Mouse (Mus musculus) forebrain, embryonic 10.5 days (tissue): ENCODE measurements around the gene Coro2b. TPM values are rescaled to one million over a fixed set of nuclear protein-coding genes. Genes with fewer than 3 reads are reported as not detected.

ENCODE experiments used
- DNase-seq: peaks from one replicate; pipeline ENCODE4 v3.0.0-alpha.2; 2017; ENCODE audit warnings: low spot score; ENCODE audit errors: extremely low spot score
- H3K27ac ChIP-seq: fragments of 300-500 bp; sonication (generic); 2 replicates; pipeline ENCODE4 v1.5.1; 2016; ENCODE audit warnings: mild to moderate bottlenecking
- H3K27me3 ChIP-seq: fragments of 300-500 bp; sonication (generic); 2 replicates; pipeline ENCODE4 v1.6.1; 2016; ENCODE audit warnings: mild to moderate bottlenecking; ENCODE audit not compliant: poor library complexity, severe bottlenecking
- H3K36me3 ChIP-seq: fragments of 300-500 bp; sonication (generic); replicated peaks from 2 replicates; pipeline ENCODE4 v1.6.1; 2016; ENCODE audit warnings: mild to moderate bottlenecking, moderate library complexity
- H3K4me1 ChIP-seq: fragments of 300-500 bp; sonication (generic); 2 replicates; pipeline ENCODE4 v1.6.1; 2016
- H3K4me3 ChIP-seq: fragments of 300-500 bp; sonication (generic); 2 replicates; pipeline ENCODE4 v1.5.1; 2016; ENCODE audit warnings: mild to moderate bottlenecking, moderate library complexity
- H3K9me3 ChIP-seq: fragments of 300-500 bp; sonication (generic); 2 replicates; pipeline ENCODE4 v1.6.1; 2016; ENCODE audit warnings: mild to moderate bottlenecking, moderate library complexity
- WGBS: fragments of 180-500 bp; shearing (Covaris S2); methylation state at CpG from one replicate; pipeline ENCODE4 v1.1.7; 2016; 5-methylcytosine and 5-hydroxymethylcytosine counted together
- polyA plus RNA-seq: library from polyadenylated mRNA; unstranded; fragments of >200 nt; fragmentation: Nextera tagmentation; extraction: Ambion mirVana; gene quantifications from 2 replicates; pipeline ENCODE4 v1.2.1, GENCODE M21; 2016

The Coro2b gene
- polyA plus RNA-seq, 1 experiment from 2014 or later, result 9.7 TPM

GRCm38 (mm10) chr9:62519787-62520503 is 16.9 kb downstream of the Coro2b start:
- Histone ChIP-seq H3K9me3 (no peaks in the 10 kb centered on the region), H3K27me3 (peaks cover 49% of the 10 kb centered on the region), H3K36me3 (no peaks in the 10 kb centered on the region), H3K4me1 (peaks cover 83% of the 10 kb centered on the region), H3K4me3 (no peak overlapping the region), H3K27ac (0 out of 2 replicates have a peak overlapping the region, but pooled peaks have one; percentile 62)
- no peak for DNase-seq
- WGBS, result 71% methylated on average over 15 of the region's 15 CpGs

DNA sequence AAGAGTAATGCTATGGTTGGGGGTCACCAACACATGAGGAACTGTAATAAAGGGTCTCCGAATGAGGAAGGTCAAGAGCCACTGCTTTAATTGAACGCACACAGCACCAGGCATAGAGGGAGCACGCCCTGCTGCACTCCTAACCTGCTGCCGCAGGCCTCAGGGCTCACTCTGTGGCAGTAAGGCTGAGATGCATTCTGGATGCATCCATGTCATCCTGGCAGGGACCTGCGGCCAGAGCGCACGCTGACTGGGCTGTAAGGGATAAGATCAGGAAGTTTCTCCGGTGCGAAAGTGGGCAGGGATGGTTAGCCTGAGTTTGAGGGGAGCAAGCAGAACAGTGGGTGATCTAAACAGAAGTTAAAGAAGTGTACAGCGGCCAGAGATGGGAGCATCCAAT is 17.5 kb downstream of the Coro2b start:
- peaks cover 43% of the 10 kb centered on the region for H3K27me3 ChIP-seq
- no peaks in the 10 kb centered on the region for H3K9me3 ChIP-seq
- WGBS, result 77% methylated on average over 10 of the region's 10 CpGs
- no peaks in the 10 kb centered on the region for H3K36me3 ChIP-seq
- H3K4me3 ChIP-seq, result no peak overlapping the region
- no peak for DNase-seq
- H3K4me1 ChIP-seq, result peaks cover 79% of the 10 kb centered on the region
- H3K27ac ChIP-seq, result peak overlapping the region; percentile 62; the same call in 1 of the 2 replicates

GRCm38 (mm10) chr9:62518572-62518971 is 18.3 kb downstream of the Coro2b start:
- Histone ChIP-seq H3K27me3 (peaks cover 35% of the 10 kb centered on the region), H3K4me1 (peaks cover 79% of the 10 kb centered on the region), H3K36me3 (no peaks in the 10 kb centered on the region), H3K9me3 (no peaks in the 10 kb centered on the region), H3K4me3 (no peak overlapping the region), H3K27ac (peak overlapping the region; percentile 48; the same call in 1 of the 2 replicates)
- DNase-seq, result peak; percentile 63
- 21% methylated on average over 4 of the region's 4 CpGs for WGBS

DNA sequence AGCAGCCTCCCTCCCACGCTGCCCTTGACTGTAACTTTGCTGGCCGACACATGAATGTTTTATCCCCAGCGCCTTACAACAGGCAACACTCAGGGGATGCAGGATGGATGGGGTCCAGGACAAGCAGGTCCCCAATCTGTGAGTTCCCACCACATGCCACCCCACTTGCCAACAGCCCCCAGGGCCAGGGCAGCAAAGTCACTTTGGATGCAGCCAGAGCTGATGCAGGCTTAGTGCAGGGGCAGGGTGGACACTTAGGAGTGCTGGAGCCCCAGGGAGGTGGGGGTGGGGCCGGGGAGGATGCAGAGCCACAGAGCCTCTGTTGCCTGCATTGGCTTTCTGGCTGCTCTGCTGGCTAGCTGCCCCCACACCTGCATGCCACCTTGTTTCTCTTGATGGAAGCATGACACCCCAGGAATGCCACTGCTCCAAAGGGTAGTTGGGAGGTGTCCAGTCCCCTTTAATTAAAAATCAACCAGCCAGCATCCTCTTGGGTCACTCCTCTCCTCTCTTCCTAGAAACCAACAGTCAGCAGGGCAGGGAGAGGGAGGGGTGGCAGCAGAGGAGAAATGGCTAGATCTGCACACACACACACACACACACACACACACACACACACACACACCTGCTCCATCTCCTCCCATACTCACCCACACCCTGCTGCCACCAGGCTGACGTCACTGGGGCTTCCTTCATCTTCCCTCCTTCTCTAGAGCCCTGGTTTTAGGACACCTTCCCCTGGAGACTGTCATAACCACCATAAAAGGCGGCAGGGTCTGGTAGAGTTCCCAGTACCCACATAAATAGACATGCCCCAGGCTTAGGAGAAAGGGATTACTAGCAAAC is 19.5 kb downstream of the Coro2b start:
- peaks cover 23% of the 10 kb centered on the region for H3K27me3 ChIP-seq
- 68% methylated on average over 6 of the region's 6 CpGs for WGBS
- no peak overlapping the region for H3K4me3 ChIP-seq
- DNase-seq, result no peak
- peaks cover 69% of the 10 kb centered on the region for H3K4me1 ChIP-seq
- no peaks in the 10 kb centered on the region for H3K36me3 ChIP-seq
- no peaks in the 10 kb centered on the region for H3K9me3 ChIP-seq
- peak overlapping the region; percentile 56; the same call in 1 of the 2 replicates for H3K27ac ChIP-seq

DNA sequence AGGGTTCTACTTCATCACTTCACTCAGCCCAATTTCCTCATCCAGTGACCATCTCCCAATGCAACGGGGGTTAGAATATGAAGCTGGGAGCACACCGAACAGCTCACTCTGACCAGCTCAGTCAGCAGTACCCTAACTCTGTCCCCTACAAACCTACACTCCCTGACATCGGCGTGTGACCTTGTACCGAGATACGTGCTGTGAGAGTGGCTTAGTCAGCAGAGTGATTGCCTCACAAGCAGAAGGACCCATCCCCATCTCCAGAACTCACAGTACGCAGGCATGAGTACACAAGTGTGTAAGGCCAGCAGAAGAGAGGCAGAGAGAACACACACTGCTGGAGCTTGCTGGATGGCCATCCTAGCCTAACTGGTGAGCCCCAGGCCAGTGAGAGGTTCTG is 21.7 kb downstream of the Coro2b start:
- H3K9me3 ChIP-seq, result no peaks in the 10 kb centered on the region
- peaks cover 58% of the 10 kb centered on the region for H3K4me1 ChIP-seq
- DNase-seq, result no peak
- H3K27me3 ChIP-seq, result 0 out of 2 replicates have a peak, but pooled peaks cover 8% of the 10 kb centered on the region
- no peak overlapping the region for H3K4me3 ChIP-seq
- WGBS, result 96% methylated on average over 7 of the region's 7 CpGs
- no peak overlapping the region for H3K27ac ChIP-seq
- no peaks in the 10 kb centered on the region for H3K36me3 ChIP-seq

DNA sequence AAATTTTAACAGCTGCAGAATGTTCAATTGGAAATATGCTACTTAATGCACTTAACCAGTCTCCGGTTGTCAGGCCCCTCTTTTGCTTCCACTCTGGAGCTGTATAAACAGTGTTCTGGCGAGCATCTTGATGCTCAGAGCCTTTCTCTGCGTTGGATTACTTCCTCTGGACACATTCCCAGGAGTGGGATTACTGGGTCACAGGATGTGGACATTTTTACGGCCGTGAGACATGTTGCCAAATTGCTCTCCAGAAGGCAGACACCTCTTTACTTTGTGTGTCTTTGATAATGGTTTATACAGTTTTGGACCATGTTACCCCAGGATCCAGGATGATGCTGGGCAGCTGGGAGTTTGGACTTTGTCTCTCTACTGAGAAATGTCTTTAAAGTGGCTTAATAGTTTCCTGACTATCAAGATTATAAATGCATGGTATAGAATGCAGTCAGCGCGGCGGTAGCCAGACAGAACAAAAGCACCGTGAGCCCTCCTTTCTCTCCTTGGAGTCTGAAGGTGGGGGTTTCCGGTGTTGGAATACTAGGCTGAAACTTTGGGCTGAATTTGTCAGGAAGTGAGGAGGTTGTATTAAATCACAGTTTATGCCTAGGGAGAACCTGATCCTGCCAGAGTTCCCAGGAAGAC is 23.2 kb downstream of the Coro2b start:
- 85% methylated on average over 10 of the region's 10 CpGs for WGBS
- Histone ChIP-seq H3K4me1 (peaks cover 55% of the 10 kb centered on the region), H3K4me3 (no peak overlapping the region), H3K9me3 (no peaks in the 10 kb centered on the region), H3K27ac (no peak overlapping the region), H3K27me3 (0 out of 2 replicates have a peak, but pooled peaks cover 8% of the 10 kb centered on the region), H3K36me3 (no peaks in the 10 kb centered on the region)
- DNase-seq, result no peak

- WGBS, result 69% methylated on average over 4 of the region's 4 CpGs
- DNase-seq, result no peak
These were observed 26.3 kb downstream of the Coro2b start for GRCm38 (mm10) chr9:62510530-62510936.

GRCm38 (mm10) chr9:62509617-62510016 is 27.2 kb downstream of the Coro2b start:
- no peaks in the 10 kb centered on the region for H3K36me3 ChIP-seq
- no peaks in the 10 kb centered on the region for H3K9me3 ChIP-seq
- no peaks in the 10 kb centered on the region for H3K27me3 ChIP-seq
- peaks cover 45% of the 10 kb centered on the region for H3K4me1 ChIP-seq
- H3K27ac ChIP-seq, result peak overlapping the region; percentile 53
- no peak overlapping the region for H3K4me3 ChIP-seq
- 95% methylated on average over 6 of the region's 6 CpGs for WGBS
- DNase-seq, result no peak

More at GRCm38 (mm10) chr9:62510530-62510936, 26.3 kb downstream of the Coro2b start:
- H3K9me3 ChIP-seq, result no peaks in the 10 kb centered on the region
- no peak overlapping the region for H3K4me3 ChIP-seq
- peaks cover 45% of the 10 kb centered on the region for H3K4me1 ChIP-seq
- 0 out of 2 replicates have a peak overlapping the region, but pooled peaks have one; percentile 65 for H3K27ac ChIP-seq
- no peaks in the 10 kb centered on the region for H3K36me3 ChIP-seq
- H3K27me3 ChIP-seq, result no peaks in the 10 kb centered on the region

- H3K27me3 ChIP-seq, result no peaks in the 10 kb centered on the region
- no peak overlapping the region for H3K4me3 ChIP-seq
- peaks cover 43% of the 10 kb centered on the region for H3K4me1 ChIP-seq
- peak overlapping the region; percentile 53 for H3K27ac ChIP-seq
- H3K9me3 ChIP-seq, result no peaks in the 10 kb centered on the region
- DNase-seq, result no peak
- WGBS, result 70% methylated on average over 10 of the region's 10 CpGs
- H3K36me3 ChIP-seq, result no peaks in the 10 kb centered on the region
These were observed 27.9 kb downstream of the Coro2b start for GRCm38 (mm10) chr9:62508740-62509524.

GRCm38 (mm10) chr9:62506467-62507067 is 30.3 kb downstream of the Coro2b start:
- no peak for DNase-seq
- Histone ChIP-seq H3K4me3 (no peak overlapping the region), H3K27me3 (no peaks in the 10 kb centered on the region), H3K36me3 (no peaks in the 10 kb centered on the region), H3K9me3 (no peaks in the 10 kb centered on the region), H3K4me1 (peaks cover 36% of the 10 kb centered on the region), H3K27ac (no peak overlapping the region)
- WGBS, result 93% methylated on average over 11 of the region's 11 CpGs

DNA sequence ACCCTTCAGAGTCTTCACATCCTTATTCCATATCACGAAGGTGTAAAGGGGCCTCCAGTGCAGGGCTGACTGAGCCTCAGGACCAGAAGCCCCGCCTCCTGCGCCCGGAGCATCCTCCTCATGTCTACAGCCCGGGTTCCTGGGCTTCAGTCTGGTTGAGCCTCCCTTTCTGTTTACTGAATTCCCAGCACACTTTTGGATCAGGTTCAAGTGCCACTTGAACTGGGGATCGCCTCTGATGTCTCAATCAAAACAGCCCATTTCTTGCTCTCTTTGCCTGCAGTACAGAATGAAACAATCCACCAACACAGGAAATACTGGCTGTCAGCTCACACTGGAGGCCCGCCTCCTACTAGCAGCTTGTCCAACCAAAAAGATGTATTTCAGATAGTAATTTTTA is 32.7 kb downstream of the Coro2b start:
- DNase-seq, result no peak
- Histone ChIP-seq H3K4me1 (peaks cover 19% of the 10 kb centered on the region), H3K27me3 (no peaks in the 10 kb centered on the region), H3K36me3 (no peaks in the 10 kb centered on the region), H3K27ac (no peak overlapping the region), H3K4me3 (no peak overlapping the region), H3K9me3 (no peaks in the 10 kb centered on the region)
- 85% methylated on average over 7 of the region's 7 CpGs for WGBS

DNA sequence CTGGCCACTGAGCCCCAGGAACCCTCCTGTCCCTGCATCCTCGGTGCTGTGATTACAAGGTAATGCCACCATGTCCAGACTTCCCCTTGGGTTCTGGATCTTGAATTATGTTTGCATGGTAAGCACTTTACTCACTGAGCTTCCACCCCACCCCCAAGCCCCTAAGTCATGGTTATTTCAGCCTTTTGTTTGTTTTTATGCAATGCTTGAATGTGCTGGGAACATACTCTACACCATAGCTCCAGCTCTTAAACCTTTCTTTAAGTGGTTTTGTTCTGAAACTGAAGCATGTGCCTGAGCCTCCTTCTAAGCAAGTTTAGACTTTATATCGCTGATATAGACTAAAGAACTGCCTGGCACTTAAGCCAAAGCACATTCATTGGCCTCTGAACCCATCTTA is 34.5 kb downstream of the Coro2b start:
- Histone ChIP-seq H3K9me3 (no peaks in the 10 kb centered on the region), H3K4me1 (peaks cover 12% of the 10 kb centered on the region), H3K27me3 (no peaks in the 10 kb centered on the region), H3K36me3 (no peaks in the 10 kb centered on the region), H3K27ac (no peak overlapping the region), H3K4me3 (no peak overlapping the region)
- DNase-seq, result no peak
- 85% methylated on average over 2 of the region's 2 CpGs for WGBS
